In the genomic region with DNA sequence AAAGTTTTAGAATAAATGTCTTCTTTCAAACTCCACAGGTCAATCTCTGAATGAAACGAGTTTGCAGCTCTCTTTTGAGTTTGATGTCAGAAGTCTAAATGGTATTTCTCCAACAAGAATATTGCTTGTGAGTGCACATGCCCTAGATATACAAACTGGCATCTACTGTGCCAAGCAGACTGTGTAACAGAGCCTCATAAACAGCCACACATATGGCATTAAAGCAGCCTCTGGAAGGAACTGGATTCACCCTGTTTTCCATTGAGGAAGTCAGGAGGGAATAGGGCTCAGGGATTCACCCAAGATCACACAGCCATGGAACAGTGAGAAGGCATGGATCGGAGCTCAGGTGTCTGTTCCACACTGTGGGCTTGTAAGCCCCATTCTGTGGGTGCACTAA, we compare ENCODE assay signal across 16 mouse cellular contexts.
"Had no signal": no experiment of that assay in that cellular context is flagged by ENCODE, and none has a peak within 500 bp of the region (broad histone marks: within the 10 kb centered on the region; RNA-seq: fewer than 3 reads in every experiment).

No protein-coding gene starts in this region.

- ATAC-seq: liver, postnatal 0 days; lung, postnatal 0 days; midbrain, embryonic 15.5 days had no signal

- H3K4me3 ChIP-seq: limb, embryonic 12.5 days; limb, embryonic 15.5 days; midbrain, embryonic 12.5 days; midbrain, embryonic 15.5 days had no signal

- H3K27me3 ChIP-seq: limb, embryonic 12.5 days; limb, embryonic 15.5 days; midbrain, embryonic 12.5 days; midbrain, embryonic 15.5 days had no signal

- H3K36me3 ChIP-seq: limb, embryonic 12.5 days; limb, embryonic 15.5 days; midbrain, embryonic 12.5 days; midbrain, embryonic 15.5 days had no signal

- DNase-seq: kidney, adult 2 months; kidney, postnatal 25 days; left cerebral cortex, postnatal 4 days; liver, postnatal 0 days; lung, embryonic 14.5 days; thymus, adult 18-20 months; thymus, postnatal 36 days had no signal

- H3K4me1 ChIP-seq: limb, embryonic 12.5 days; limb, embryonic 15.5 days; midbrain, embryonic 15.5 days had no signal

- H3K9me3 ChIP-seq: limb, embryonic 12.5 days; limb, embryonic 15.5 days; midbrain, embryonic 12.5 days; midbrain, embryonic 15.5 days had no signal

- H3K27ac ChIP-seq: kidney, postnatal 0 days; limb, embryonic 12.5 days; limb, embryonic 15.5 days; liver, embryonic 14.5 days; macrophage; midbrain, embryonic 12.5 days; midbrain, embryonic 15.5 days had no signal

- H3K9ac ChIP-seq: limb, embryonic 12.5 days; limb, embryonic 15.5 days; liver, embryonic 14.5 days; liver, postnatal 0 days; lung, embryonic 14.5 days; midbrain, embryonic 12.5 days; midbrain, embryonic 15.5 days had no signal

- H3K4me2 ChIP-seq: limb, embryonic 12.5 days; limb, embryonic 15.5 days; liver, embryonic 11.5 days; lung, embryonic 14.5 days; midbrain, embryonic 12.5 days; midbrain, embryonic 15.5 days had no signal
